28 mouse cellular contexts compared by ENCODE assay signal in the genomic region with DNA sequence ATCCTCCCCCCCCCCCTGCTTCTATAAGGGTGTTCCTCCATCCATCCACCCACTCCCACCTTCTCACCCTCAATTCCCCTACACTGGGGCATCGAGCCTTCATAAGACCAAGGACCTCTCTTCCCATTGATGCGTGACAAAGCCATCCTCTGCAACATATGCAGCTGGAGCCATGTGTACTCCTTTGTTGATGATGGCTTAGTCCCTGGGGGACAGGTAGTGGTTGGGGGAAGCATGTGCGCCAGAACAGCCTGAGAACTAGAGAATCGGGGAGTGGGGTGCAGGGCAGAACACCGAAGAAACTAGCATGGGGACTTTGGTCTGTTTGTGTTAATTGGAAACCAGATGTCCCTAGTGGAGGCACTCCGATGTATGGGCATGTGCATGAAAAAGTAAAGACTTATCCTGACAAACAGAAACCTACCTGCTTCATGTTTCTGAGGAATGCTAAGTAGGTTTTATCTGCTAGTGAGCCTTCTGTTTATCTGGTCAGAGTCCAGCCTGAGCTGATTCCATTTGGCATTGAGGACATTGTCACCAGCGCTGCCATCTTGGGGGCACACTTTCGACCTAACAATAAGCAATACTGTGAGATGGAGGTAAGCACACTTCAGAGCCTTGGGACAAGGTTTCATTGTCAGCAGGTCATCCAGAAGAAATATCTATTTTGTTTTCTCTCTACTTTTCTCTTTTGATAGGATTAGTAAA.
A peak's percentile ranks its signal among the peaks of the same experiment; 100 is the strongest.
DNase-seq lines count a peak whose midpoint lies in the region; ATAC-seq and TF ChIP-seq lines count a peak whose summit lies in the region.
"Had no signal": no experiment of that assay in that cellular context is flagged by ENCODE, and none has a peak within 500 bp of the region (broad histone marks: within the 10 kb centered on the region; RNA-seq: fewer than 3 reads in every experiment).

No protein-coding gene starts in this region.

- WGBS in cerebellum, adult 2 months, result 68% methylated on average over 8 of the region's 8 CpGs
- 90% methylated on average over 8 of the region's 8 CpGs for WGBS in hindbrain, embryonic 11.5 days
- WGBS in hindbrain, embryonic 16.5 days, result 92% methylated on average over 8 of the region's 8 CpGs
- WGBS in neural tube, embryonic 13.5 days, result 86% methylated on average over 8 of the region's 8 CpGs

- no peak overlapping the region for H3K4me3 ChIP-seq in cerebellum, adult 2 months (replicated peaks; ENCODE audit: insufficient read depth, low read depth, low read length)
- no peak overlapping the region for H3K4me3 ChIP-seq in hindbrain, embryonic 11.5 days (ENCODE audit: low read depth, low read length)
- H3K4me3 ChIP-seq in hindbrain, embryonic 16.5 days (ENCODE audit: low read length), result no peak overlapping the region
- no peak overlapping the region for H3K4me3 ChIP-seq in neural tube, embryonic 13.5 days
- H3K4me3 ChIP-seq: embryonic facial prominence, embryonic 15.5 days; heart, embryonic 13.5 days; left cerebral cortex, adult 2 months; limb, embryonic 15.5 days; liver, embryonic 15.5 days; neural tube, embryonic 12.5 days had no signal

- H3K27ac ChIP-seq in cerebellum, adult 2 months (ENCODE audit: insufficient read depth, low read length), result peak overlapping the region; percentile 51; the same call in 1 of the 2 replicates
- H3K27ac ChIP-seq in hindbrain, embryonic 11.5 days (ENCODE audit: low read depth, low read length), result no peak overlapping the region
- no peak overlapping the region for H3K27ac ChIP-seq in hindbrain, embryonic 16.5 days (ENCODE audit: low read depth, low read length)
- no peak overlapping the region for H3K27ac ChIP-seq in neural tube, embryonic 13.5 days (replicated peaks)
- H3K27ac ChIP-seq: embryonic facial prominence, embryonic 15.5 days; heart, embryonic 13.5 days; hindbrain, embryonic 14.5 days; left cerebral cortex, adult 2 months; limb, embryonic 15.5 days; liver, embryonic 15.5 days; neural tube, embryonic 12.5 days had no signal

- TF ChIP-seq POLR2A in cerebellum, adult 2 months (IDR thresholded peaks at IDR 0.05; ENCODE audit: borderline replicate concordance, insufficient read depth, low read length), result no peak

- no peaks in the 10 kb centered on the region for H3K9me3 ChIP-seq in hindbrain, embryonic 11.5 days (ENCODE audit: control insufficient read depth, low read length)
- no peaks in the 10 kb centered on the region for H3K9me3 ChIP-seq in hindbrain, embryonic 16.5 days (ENCODE audit: control insufficient read depth, low read length)
- H3K9me3 ChIP-seq in neural tube, embryonic 13.5 days, result no peaks in the 10 kb centered on the region
- H3K9me3 ChIP-seq: embryonic facial prominence, embryonic 15.5 days; heart, embryonic 13.5 days; limb, embryonic 15.5 days; liver, embryonic 15.5 days; neural tube, embryonic 12.5 days had no signal

- no peak overlapping the region for H3K9ac ChIP-seq in hindbrain, embryonic 11.5 days (ENCODE audit: low read depth, low read length)
- H3K9ac ChIP-seq in hindbrain, embryonic 16.5 days (ENCODE audit: low read depth, low read length), result no peak overlapping the region
- H3K9ac ChIP-seq in neural tube, embryonic 13.5 days, result no peak overlapping the region
- H3K9ac ChIP-seq: embryonic facial prominence, embryonic 15.5 days; heart, embryonic 13.5 days; hindbrain, embryonic 14.5 days; limb, embryonic 15.5 days; liver, embryonic 15.5 days; neural tube, embryonic 12.5 days had no signal

- no peaks in the 10 kb centered on the region for H3K27me3 ChIP-seq in cerebellum, adult 2 months (ENCODE audit: control insufficient read depth, insufficient read depth, low read length)
- no peaks in the 10 kb centered on the region for H3K27me3 ChIP-seq in hindbrain, embryonic 11.5 days (ENCODE audit: control insufficient read depth, insufficient read depth, low read length)
- no peaks in the 10 kb centered on the region for H3K27me3 ChIP-seq in hindbrain, embryonic 16.5 days (replicated peaks; ENCODE audit: control insufficient read depth, insufficient read depth, low read length)
- H3K27me3 ChIP-seq in neural tube, embryonic 13.5 days, result no peaks in the 10 kb centered on the region
- H3K27me3 ChIP-seq: embryonic facial prominence, embryonic 15.5 days; heart, embryonic 13.5 days; limb, embryonic 15.5 days; liver, embryonic 15.5 days; neural tube, embryonic 12.5 days; Patski had no signal

- no peak for TF ChIP-seq CTCF in cerebellum, adult 2 months (IDR thresholded peaks at IDR 0.05; ENCODE audit: borderline replicate concordance, insufficient read depth, low read depth, low read length)

- no peaks in the 10 kb centered on the region for H3K36me3 ChIP-seq in hindbrain, embryonic 11.5 days (ENCODE audit: control insufficient read depth, insufficient read depth, low read length)
- H3K36me3 ChIP-seq in hindbrain, embryonic 16.5 days (ENCODE audit: control insufficient read depth, insufficient read depth, low read length), result peaks cover 16% of the 10 kb centered on the region; the same call in 1 of the 2 replicates
- H3K36me3 ChIP-seq in neural tube, embryonic 13.5 days, result peaks cover 29% of the 10 kb centered on the region

- peaks cover 7% of the 10 kb centered on the region for H3K4me1 ChIP-seq in cerebellum, adult 2 months (ENCODE audit: control insufficient read depth, insufficient read depth, low read length)
- no peaks in the 10 kb centered on the region for H3K4me1 ChIP-seq in hindbrain, embryonic 11.5 days (replicated peaks; ENCODE audit: control insufficient read depth, insufficient read depth, low read length)
- no peaks in the 10 kb centered on the region for H3K4me1 ChIP-seq in hindbrain, embryonic 16.5 days (ENCODE audit: control insufficient read depth, insufficient read depth, low read depth, low read length)
- H3K4me1 ChIP-seq in neural tube, embryonic 13.5 days (replicated peaks), result no peaks in the 10 kb centered on the region
- H3K4me1 ChIP-seq: embryonic facial prominence, embryonic 15.5 days; heart, embryonic 13.5 days; limb, embryonic 15.5 days; neural tube, embryonic 12.5 days had no signal

- no peak overlapping the region for H3K4me2 ChIP-seq in hindbrain, embryonic 11.5 days (replicated peaks; ENCODE audit: low read depth, low read length)
- no peak overlapping the region for H3K4me2 ChIP-seq in hindbrain, embryonic 16.5 days (ENCODE audit: low read length)
- H3K4me2 ChIP-seq in neural tube, embryonic 13.5 days, result no peak overlapping the region
- H3K4me2 ChIP-seq: embryonic facial prominence, embryonic 15.5 days; heart, embryonic 13.5 days; hindbrain, embryonic 14.5 days; limb, embryonic 15.5 days; liver, embryonic 15.5 days; neural tube, embryonic 12.5 days had no signal

- ATAC-seq in hindbrain, embryonic 11.5 days (ENCODE audit: low FRiP score), result peak; percentile 66; the same call in 1 of the 2 replicates
- no peak; the same call in 1 of the 2 replicates for ATAC-seq in hindbrain, embryonic 16.5 days
- ATAC-seq in neural tube, embryonic 13.5 days (ENCODE audit: low read depth), result peak; percentile 55; the same call in 1 of the 2 replicates
- ATAC-seq: CD4-positive, CD25-positive, alpha-beta regulatory T cell, adult 4 months; Patski had no signal

- DNase-seq in cerebellum, adult 2 months, result peak; percentile 33 to 52
- DNase-seq in cerebellum, adult 11 months, result no peak
- no peak for DNase-seq in hindbrain, embryonic 11.5 days (ENCODE audit: low spot score)
- DNase-seq in neural tube, embryonic 10.5 days (ENCODE audit: extremely low spot score, low spot score), result no peak
- no peak for DNase-seq in urinary bladder, adult 2 months (ENCODE audit: low spot score)
- no peak for DNase-seq in thymus, postnatal 14 days
- DNase-seq: adrenal gland, adult 2 months; gastrocnemius, postnatal 14 days; heart, adult 18-20 months; heart, postnatal 14 days; kidney, adult 8-10 months; kidney, postnatal 10 days; left cerebral cortex, postnatal 4 days; lung, postnatal 4 days; retina, postnatal 1 day; right cerebral cortex, postnatal 25 days; thymus, postnatal 25 days had no signal

Comparison
In these comparisons a context has a peak if more than half of its experiments do, and no peak if none do; other contexts are left out.
1. DNase-seq: peak in cerebellum, adult 2 months (2 of 2); none in cerebellum, adult 11 months (single experiment), hindbrain, embryonic 11.5 days (single experiment), neural tube, embryonic 10.5 days (single experiment), urinary bladder, adult 2 months (single experiment) and thymus, postnatal 14 days (single experiment).